Mouse (Mus musculus): ENCODE results near the gene Pdgfb. TPM values are rescaled to one million over a fixed set of nuclear protein-coding genes. Genes with fewer than 3 reads are reported as not detected.

Gene Pdgfb
- polyA plus RNA-seq, 1 experiment from 2014 or later = 4.9 TPM

DNA sequence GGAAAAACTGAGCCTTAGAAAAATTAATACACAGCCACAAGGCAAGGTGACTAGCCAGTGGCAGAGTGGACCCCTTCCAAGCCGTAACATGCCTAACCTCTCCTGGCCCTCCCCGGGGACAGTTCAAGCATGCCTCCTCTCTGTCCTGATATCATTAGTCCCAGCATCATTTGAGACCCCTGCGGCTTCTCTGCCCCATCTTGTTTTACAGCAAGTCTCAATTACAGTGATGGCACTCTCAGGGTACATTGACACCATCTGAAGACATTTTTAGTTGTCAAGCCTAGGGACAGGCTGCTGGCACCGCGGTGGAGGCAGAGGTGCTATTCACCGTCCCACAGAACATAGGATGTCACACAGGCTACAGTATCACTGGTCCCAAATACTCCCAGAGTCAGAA is 6.3 kb downstream of the Pdgfb start:
- 88% methylated on average over 6 of the region's 6 CpGs for WGBS
- no peak overlapping the region for H3K4me3 ChIP-seq (ENCODE audit: control insufficient read depth in 1 of 2, insufficient read depth in 1 of 2, low read depth in 1 of 2, low read length in 2 of 2)
- no peak overlapping the region for H3K4me2 ChIP-seq (ENCODE audit: low read length)
- H3K4me1 ChIP-seq (ENCODE audit: control insufficient read depth in 2 of 2, insufficient read depth in 2 of 2, low read length in 2 of 2) = peaks cover 29 to 54% of the 10 kb centered on the region in 2 experiments
- no peak overlapping the region for H3K9ac ChIP-seq (ENCODE audit: low read length)
- H3K9me3 ChIP-seq (ENCODE audit: control insufficient read depth, low read length) = no peaks in the 10 kb centered on the region
- H3K27me3 ChIP-seq (ENCODE audit: control insufficient read depth, insufficient read depth, low read length) = peaks cover 32% of the 10 kb centered on the region
- ATAC-seq (ENCODE audit: insufficient number of reproducible peaks, insufficient read depth, low FRiP score, low read depth) = no peak
- no peak overlapping the region for H3K27ac ChIP-seq (replicated peaks in 1 of 2; ENCODE audit: control insufficient read depth in 1 of 2, insufficient read depth in 1 of 2, low read depth in 2 of 2, low read length in 2 of 2)
- no peaks in the 10 kb centered on the region for H3K36me3 ChIP-seq (ENCODE audit: control insufficient read depth, insufficient read depth, low read length)

GRCm38 (mm10) chr15:80006156-80006555 is 8.6 kb downstream of the Pdgfb start:
- no peaks in the 10 kb centered on the region for H3K36me3 ChIP-seq (ENCODE audit: control insufficient read depth, insufficient read depth, low read length)
- H3K9ac ChIP-seq (ENCODE audit: low read length) = peak overlapping the region; percentile 7; the same call in 1 of the 2 replicates
- peak; percentile 60 for ATAC-seq (ENCODE audit: insufficient number of reproducible peaks, insufficient read depth, low FRiP score, low read depth)
- peaks cover 32 to 40% of the 10 kb centered on the region in 2 experiments for H3K4me1 ChIP-seq (ENCODE audit: control insufficient read depth in 2 of 2, insufficient read depth in 2 of 2, low read length in 2 of 2)
- H3K9me3 ChIP-seq (ENCODE audit: control insufficient read depth, low read length) = no peaks in the 10 kb centered on the region
- whole genome bisulfite sequencing = 6% methylated on average over 7 of the region's 7 CpGs
- peak overlapping the region; percentile 30 for H3K4me2 ChIP-seq (ENCODE audit: low read length)
- no peak overlapping the region for H3K4me3 ChIP-seq (ENCODE audit: control insufficient read depth in 1 of 2, insufficient read depth in 1 of 2, low read depth in 1 of 2, low read length in 2 of 2)
- peak overlapping the region; percentile 24 to 69; a peak in 3 of 4 replicates for H3K27ac ChIP-seq (replicated peaks in 1 of 2; ENCODE audit: control insufficient read depth in 1 of 2, insufficient read depth in 1 of 2, low read depth in 2 of 2, low read length in 2 of 2)
- H3K27me3 ChIP-seq (ENCODE audit: control insufficient read depth, insufficient read depth, low read length) = peaks cover 10% of the 10 kb centered on the region

DNA sequence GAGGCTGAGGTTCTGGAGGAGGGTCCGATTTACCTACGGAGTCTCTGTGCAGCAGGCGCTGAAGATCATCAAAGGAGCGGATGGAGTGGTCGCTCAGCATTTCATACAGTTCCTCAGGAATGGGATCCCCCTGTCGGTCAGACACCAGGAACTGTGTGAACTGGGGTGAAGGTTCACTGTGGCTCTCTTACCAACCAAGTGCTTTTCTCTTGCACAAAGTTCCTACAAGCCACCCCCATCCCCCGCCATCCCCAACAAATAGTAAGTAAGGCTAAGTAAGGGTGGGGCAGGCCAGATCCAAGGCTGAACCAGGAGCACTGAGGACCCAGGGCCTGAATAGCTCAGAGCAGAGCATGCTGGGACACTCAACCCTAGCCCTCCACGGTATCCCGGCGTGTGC is 9.3 kb downstream of the Pdgfb start:
- no peaks in the 10 kb centered on the region for H3K36me3 ChIP-seq (ENCODE audit: control insufficient read depth, insufficient read depth, low read length)
- WGBS = 74% methylated on average over 10 of the region's 10 CpGs
- H3K27ac ChIP-seq (replicated peaks in 1 of 2; ENCODE audit: control insufficient read depth in 1 of 2, insufficient read depth in 1 of 2, low read depth in 2 of 2, low read length in 2 of 2) = peak overlapping the region; percentile 22 to 69; a peak in 2 of 4 replicates
- no peaks in the 10 kb centered on the region for H3K9me3 ChIP-seq (ENCODE audit: control insufficient read depth, low read length)
- H3K4me1 ChIP-seq (ENCODE audit: control insufficient read depth in 2 of 2, insufficient read depth in 2 of 2, low read length in 2 of 2) = peaks cover 35 to 42% of the 10 kb centered on the region in 2 experiments
- H3K4me2 ChIP-seq (ENCODE audit: low read length) = peak overlapping the region; percentile 30
- no peak for ATAC-seq (ENCODE audit: insufficient number of reproducible peaks, insufficient read depth, low FRiP score, low read depth)
- no peak overlapping the region for H3K4me3 ChIP-seq (ENCODE audit: control insufficient read depth in 1 of 2, insufficient read depth in 1 of 2, low read depth in 1 of 2, low read length in 2 of 2)
- H3K9ac ChIP-seq (ENCODE audit: low read length) = peak overlapping the region; percentile 7; the same call in 1 of the 2 replicates
- H3K27me3 ChIP-seq (ENCODE audit: control insufficient read depth, insufficient read depth, low read length) = peaks cover 4% of the 10 kb centered on the region

- Histone ChIP-seq H3K4me1 (ENCODE audit: control insufficient read depth in 2 of 2, insufficient read depth in 2 of 2, low read length in 2 of 2) (peaks cover 35 to 42% of the 10 kb centered on the region in 2 experiments), H3K9me3 (ENCODE audit: control insufficient read depth, low read length) (no peaks in the 10 kb centered on the region), H3K4me3 (ENCODE audit: control insufficient read depth in 1 of 2, insufficient read depth in 1 of 2, low read depth in 1 of 2, low read length in 2 of 2) (no peak overlapping the region), H3K4me2 (ENCODE audit: low read length) (peak overlapping the region; percentile 24; the same call in 1 of the 2 replicates), H3K27ac (replicated peaks in 1 of 2; ENCODE audit: control insufficient read depth in 1 of 2, insufficient read depth in 1 of 2, low read depth in 2 of 2, low read length in 2 of 2) (peak overlapping the region; percentile 22 to 69; a peak in 3 of 4 replicates), H3K9ac (ENCODE audit: low read length) (peak overlapping the region; percentile 31; the same call in 1 of the 2 replicates), H3K27me3 (ENCODE audit: control insufficient read depth, insufficient read depth, low read length) (no peaks in the 10 kb centered on the region), H3K36me3 (ENCODE audit: control insufficient read depth, insufficient read depth, low read length) (no peaks in the 10 kb centered on the region)
- WGBS = 19% methylated on average over 13 of the region's 14 CpGs
- peak; percentile 33 for ATAC-seq (ENCODE audit: insufficient number of reproducible peaks, insufficient read depth, low FRiP score, low read depth)
Measured at GRCm38 (mm10) chr15:80004644-80005340, 10.0 kb downstream of the Pdgfb start.

DNA sequence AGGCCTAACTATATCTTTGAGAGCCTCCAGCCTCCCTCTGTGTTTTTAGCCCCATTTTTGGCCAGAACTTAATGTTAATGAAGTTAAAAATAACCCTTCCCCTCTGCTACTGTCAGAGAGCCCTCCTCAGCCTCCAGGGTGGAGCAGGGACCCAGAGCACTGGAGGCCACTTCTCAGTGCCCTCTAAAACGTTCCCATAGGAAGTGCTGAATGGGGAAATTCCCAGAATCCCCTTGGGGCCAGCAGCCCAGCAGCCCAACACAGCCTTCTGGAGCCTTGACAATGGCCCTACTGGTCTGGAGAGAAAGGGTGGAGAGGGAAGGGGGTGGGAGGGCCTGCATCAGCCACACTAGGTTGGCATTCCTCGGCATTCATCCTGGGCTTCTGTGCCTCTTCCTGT is 11.2 kb downstream of the Pdgfb start:
- no peaks in the 10 kb centered on the region; the same call in 1 of the 2 replicates for H3K27me3 ChIP-seq (ENCODE audit: control insufficient read depth, insufficient read depth, low read length)
- 0 out of 2 replicates have a peak, but pooled peaks cover 4% of the 10 kb centered on the region for H3K36me3 ChIP-seq (ENCODE audit: control insufficient read depth, insufficient read depth, low read length)
- 54% methylated on average over 2 of the region's 2 CpGs for WGBS
- no peak overlapping the region for H3K4me3 ChIP-seq (ENCODE audit: control insufficient read depth in 1 of 2, insufficient read depth in 1 of 2, low read depth in 1 of 2, low read length in 2 of 2)
- no peaks in the 10 kb centered on the region for H3K9me3 ChIP-seq (ENCODE audit: control insufficient read depth, low read length)
- no peak for ATAC-seq (ENCODE audit: insufficient number of reproducible peaks, insufficient read depth, low FRiP score, low read depth)
- peaks cover 35 to 42% of the 10 kb centered on the region in 2 experiments for H3K4me1 ChIP-seq (ENCODE audit: control insufficient read depth in 2 of 2, insufficient read depth in 2 of 2, low read length in 2 of 2)
- no peak overlapping the region; the same call in 1 of the 2 replicates for H3K9ac ChIP-seq (ENCODE audit: low read length)
- H3K4me2 ChIP-seq (ENCODE audit: low read length) = no peak overlapping the region
- peak overlapping the region in 1 of 2 experiments; percentile 69; a peak in 2 of 4 replicates for H3K27ac ChIP-seq (replicated peaks in 1 of 2; ENCODE audit: control insufficient read depth in 1 of 2, insufficient read depth in 1 of 2, low read depth in 2 of 2, low read length in 2 of 2)

GRCm38 (mm10) chr15:80001601-80002000 is 13.2 kb downstream of the Pdgfb start:
- 89% methylated on average over 23 of the region's 23 CpGs for WGBS
- Histone ChIP-seq H3K36me3 (ENCODE audit: control insufficient read depth, insufficient read depth, low read length) (0 out of 2 replicates have a peak, but pooled peaks cover 7% of the 10 kb centered on the region), H3K27ac (replicated peaks in 1 of 2; ENCODE audit: control insufficient read depth in 1 of 2, insufficient read depth in 1 of 2, low read depth in 2 of 2, low read length in 2 of 2) (no peak overlapping the region), H3K4me1 (ENCODE audit: control insufficient read depth in 2 of 2, insufficient read depth in 2 of 2, low read length in 2 of 2) (peaks cover 34 to 39% of the 10 kb centered on the region in 2 experiments), H3K9ac (ENCODE audit: low read length) (no peak overlapping the region), H3K4me3 (ENCODE audit: control insufficient read depth in 1 of 2, insufficient read depth in 1 of 2, low read depth in 1 of 2, low read length in 2 of 2) (no peak overlapping the region), H3K4me2 (ENCODE audit: low read length) (no peak overlapping the region), H3K9me3 (ENCODE audit: control insufficient read depth, low read length) (no peaks in the 10 kb centered on the region), H3K27me3 (ENCODE audit: control insufficient read depth, insufficient read depth, low read length) (no peaks in the 10 kb centered on the region; the same call in 1 of the 2 replicates)
- ATAC-seq (ENCODE audit: insufficient number of reproducible peaks, insufficient read depth, low FRiP score, low read depth) = no peak

DNA sequence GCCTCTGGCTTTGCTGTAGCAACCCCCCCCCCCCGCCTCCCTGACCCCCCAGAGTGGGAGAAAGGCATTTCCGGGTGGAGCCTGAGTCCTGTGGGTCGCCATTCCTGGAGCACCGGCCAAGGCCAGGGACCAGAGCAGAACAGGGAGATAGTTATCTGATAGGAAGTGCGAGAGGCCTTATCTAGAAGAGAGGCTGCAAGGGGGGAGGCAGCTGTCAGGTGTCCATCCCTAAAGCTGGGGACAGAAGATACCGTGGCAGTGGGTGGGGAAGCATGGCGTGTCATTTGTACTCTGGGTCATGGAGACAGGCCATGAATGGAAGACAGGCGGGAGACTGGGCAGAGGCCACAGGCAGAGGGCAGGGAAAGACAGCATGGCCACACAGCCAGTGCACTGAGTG is 14.1 kb downstream of the Pdgfb start:
- H3K9ac ChIP-seq (ENCODE audit: low read length) = no peak overlapping the region
- no peaks in the 10 kb centered on the region; the same call in 1 of the 2 replicates for H3K27me3 ChIP-seq (ENCODE audit: control insufficient read depth, insufficient read depth, low read length)
- H3K4me2 ChIP-seq (ENCODE audit: low read length) = no peak overlapping the region
- ATAC-seq (ENCODE audit: insufficient number of reproducible peaks, insufficient read depth, low FRiP score, low read depth) = no peak
- peaks cover 29 to 32% of the 10 kb centered on the region in 2 experiments for H3K4me1 ChIP-seq (ENCODE audit: control insufficient read depth in 2 of 2, insufficient read depth in 2 of 2, low read length in 2 of 2)
- no peak overlapping the region for H3K4me3 ChIP-seq (ENCODE audit: control insufficient read depth in 1 of 2, insufficient read depth in 1 of 2, low read depth in 1 of 2, low read length in 2 of 2)
- H3K27ac ChIP-seq (replicated peaks in 1 of 2; ENCODE audit: control insufficient read depth in 1 of 2, insufficient read depth in 1 of 2, low read depth in 2 of 2, low read length in 2 of 2) = no peak overlapping the region
- 0 out of 2 replicates have a peak, but pooled peaks cover 7% of the 10 kb centered on the region for H3K36me3 ChIP-seq (ENCODE audit: control insufficient read depth, insufficient read depth, low read length)
- WGBS = 35% methylated on average over 8 of the region's 8 CpGs
- no peaks in the 10 kb centered on the region for H3K9me3 ChIP-seq (ENCODE audit: control insufficient read depth, low read length)

All from heart, embryonic 14.5 days (tissue).